Mouse (Mus musculus): ENCODE measurements around the gene Bbs10. TPM values are rescaled to one million over a fixed set of nuclear protein-coding genes. Genes with fewer than 3 reads are reported as not detected.
A peak's percentile ranks its signal among the peaks of the same experiment; 100 is the strongest.

Gene Bbs10
- 6.5 and 6.7 TPM in 2 replicates for polyA plus RNA-seq (2016; fragmentation: Nextera tagmentation; extraction: Ambion mirVana)

- ATAC-seq (ENCODE audit: low FRiP score): peak; percentile 99
Measured at GRCm38 (mm10) chr10:111298140-111299098, at the start of gene Bbs10. Gene Bbs10 (plus strand): TSS chr10:111298679.

GRCm38 (mm10) chr10:111250192-111250591, 48.3 kb upstream of the Bbs10 start:
- Histone ChIP-seq H3K4me1 (0 out of 2 replicates have a peak, but pooled peaks cover 2% of the 10 kb centered on the region), H3K27ac (no peak overlapping the region), H3K27me3 (no peaks in the 10 kb centered on the region), H3K4me3 (no peak overlapping the region), H3K9ac (no peak overlapping the region), H3K9me3 (replicated peaks) (no peaks in the 10 kb centered on the region), H3K4me2 (replicated peaks) (no peak overlapping the region), H3K36me3 (no peaks in the 10 kb centered on the region)
- ATAC-seq (ENCODE audit: low FRiP score): no peak
- WGBS: 84% methylated on average over 4 of the region's 4 CpGs

More at GRCm38 (mm10) chr10:111298140-111299098, at the start of gene Bbs10:
- Histone ChIP-seq H3K9ac (peak within 1 kb of the TSS; percentile 75), H3K27me3 (no peaks in the 10 kb centered on the region), H3K4me1 (peaks cover 5% of the 10 kb centered on the region; the same call in 1 of the 2 replicates), H3K27ac (peak within 1 kb of the TSS; percentile 91), H3K4me3 (peak within 1 kb of the TSS; percentile 62), H3K4me2 (replicated peaks) (peak within 1 kb of the TSS; percentile 54), H3K9me3 (replicated peaks) (no peaks in the 10 kb centered on the region), H3K36me3 (peaks cover 4% of the 10 kb centered on the region; the same call in 1 of the 2 replicates)
- whole genome bisulfite sequencing: under 1% methylated on average over 54 of the region's 54 CpGs

DNA sequence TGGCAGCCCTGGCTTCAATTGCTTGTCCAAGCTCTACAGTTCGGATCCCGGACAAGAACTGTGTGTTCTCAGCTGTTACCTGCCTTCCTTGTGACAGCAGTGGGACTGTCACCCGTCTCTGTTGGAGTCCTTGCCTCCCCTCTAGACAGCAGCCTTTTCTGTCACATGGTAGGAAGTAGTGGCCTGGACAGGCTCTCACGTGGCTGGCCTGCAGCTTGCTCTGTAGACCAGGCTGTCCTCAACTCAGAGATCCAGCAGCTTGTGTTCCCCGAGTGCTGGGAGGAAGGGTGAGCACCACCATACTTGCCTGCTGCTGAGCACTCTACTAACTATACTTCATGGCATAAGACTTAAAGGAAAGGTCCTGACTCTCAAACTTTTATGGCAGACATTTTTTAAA, 46.8 kb upstream of the Bbs10 start:
- no peak overlapping the region for H3K4me2 ChIP-seq (replicated peaks)
- H3K27ac ChIP-seq: no peak overlapping the region
- H3K9me3 ChIP-seq (replicated peaks): no peaks in the 10 kb centered on the region
- no peak for ATAC-seq (ENCODE audit: low FRiP score)
- WGBS: 72% methylated on average over 5 of the region's 5 CpGs
- H3K4me3 ChIP-seq: no peak overlapping the region
- no peaks in the 10 kb centered on the region for H3K36me3 ChIP-seq
- no peak overlapping the region for H3K9ac ChIP-seq
- H3K4me1 ChIP-seq: 0 out of 2 replicates have a peak, but pooled peaks cover 2% of the 10 kb centered on the region
- H3K27me3 ChIP-seq: no peaks in the 10 kb centered on the region

GRCm38 (mm10) chr10:111255228-111255627, 43.3 kb upstream of the Bbs10 start:
- WGBS: 92% methylated on average over 6 of the region's 6 CpGs
- H3K4me1 ChIP-seq: no peaks in the 10 kb centered on the region
- no peak for ATAC-seq (ENCODE audit: low FRiP score)

DNA sequence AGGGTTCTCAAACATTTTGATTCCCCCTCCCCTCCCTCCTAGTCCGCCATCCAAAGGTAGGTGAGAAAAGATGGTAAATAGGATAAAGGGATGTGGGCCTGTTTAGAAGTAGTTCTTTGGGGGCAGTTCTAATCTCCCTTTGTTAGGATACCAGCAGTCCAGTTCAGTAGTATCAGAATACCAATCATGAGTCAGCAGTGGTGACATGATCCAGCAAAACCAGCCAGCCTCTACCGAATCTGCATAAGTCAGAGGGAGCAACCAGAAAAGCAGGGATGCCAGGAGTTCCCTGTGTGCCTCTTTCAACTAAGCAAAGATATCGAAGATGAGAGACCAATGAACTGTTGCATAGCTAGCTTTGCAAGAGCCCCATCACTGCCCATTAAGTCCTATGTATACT, 42.3 kb upstream of the Bbs10 start:
- Histone ChIP-seq H3K27ac (no peak overlapping the region), H3K4me3 (no peak overlapping the region), H3K9ac (no peak overlapping the region), H3K36me3 (no peaks in the 10 kb centered on the region), H3K9me3 (replicated peaks) (no peaks in the 10 kb centered on the region), H3K27me3 (no peaks in the 10 kb centered on the region), H3K4me2 (replicated peaks) (no peak overlapping the region), H3K4me1 (no peaks in the 10 kb centered on the region)
- WGBS: 90% methylated on average over 3 of the region's 3 CpGs
- no peak for ATAC-seq (ENCODE audit: low FRiP score)

More at GRCm38 (mm10) chr10:111255228-111255627, 43.3 kb upstream of the Bbs10 start:
- Histone ChIP-seq H3K27ac (no peak overlapping the region), H3K27me3 (no peaks in the 10 kb centered on the region), H3K9me3 (replicated peaks) (no peaks in the 10 kb centered on the region), H3K9ac (no peak overlapping the region), H3K36me3 (no peaks in the 10 kb centered on the region), H3K4me3 (no peak overlapping the region), H3K4me2 (replicated peaks) (no peak overlapping the region)

DNA sequence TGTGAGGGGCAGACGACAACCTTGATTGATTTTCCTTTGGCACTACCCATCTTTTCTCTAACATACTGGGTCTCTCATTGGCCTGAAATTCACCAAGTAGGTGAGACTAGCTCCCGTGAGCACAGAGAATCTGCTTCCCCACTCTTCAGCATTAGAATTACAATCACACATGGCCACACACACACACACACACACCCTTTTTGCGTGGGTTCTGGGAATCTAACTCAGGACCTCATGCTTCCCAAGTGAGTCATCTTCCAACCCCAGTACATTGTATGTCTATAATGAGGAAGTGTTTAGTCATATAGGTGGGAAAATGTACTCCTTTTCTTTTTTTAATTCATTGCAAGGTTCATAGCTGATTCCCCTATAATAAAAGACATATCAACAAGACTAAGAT, 41.1 kb upstream of the Bbs10 start:
- Histone ChIP-seq H3K27me3 (no peaks in the 10 kb centered on the region), H3K4me3 (no peak overlapping the region), H3K27ac (no peak overlapping the region), H3K9ac (no peak overlapping the region), H3K36me3 (no peaks in the 10 kb centered on the region), H3K9me3 (replicated peaks) (no peaks in the 10 kb centered on the region), H3K4me1 (no peaks in the 10 kb centered on the region), H3K4me2 (replicated peaks) (no peak overlapping the region)
- no peak for ATAC-seq (ENCODE audit: low FRiP score)
- WGBS: 91% methylated on average over 3 of the region's 3 CpGs

GRCm38 (mm10) chr10:111258256-111258655, 40.2 kb upstream of the Bbs10 start:
- no peaks in the 10 kb centered on the region for H3K4me1 ChIP-seq
- WGBS: 91% methylated on average over 3 of the region's 3 CpGs
- ATAC-seq (ENCODE audit: low FRiP score): no peak
- no peaks in the 10 kb centered on the region for H3K27me3 ChIP-seq
- no peak overlapping the region for H3K27ac ChIP-seq
- no peaks in the 10 kb centered on the region for H3K36me3 ChIP-seq
- H3K9me3 ChIP-seq (replicated peaks): no peaks in the 10 kb centered on the region
- no peak overlapping the region for H3K9ac ChIP-seq
- H3K4me3 ChIP-seq: no peak overlapping the region
- H3K4me2 ChIP-seq (replicated peaks): no peak overlapping the region

DNA sequence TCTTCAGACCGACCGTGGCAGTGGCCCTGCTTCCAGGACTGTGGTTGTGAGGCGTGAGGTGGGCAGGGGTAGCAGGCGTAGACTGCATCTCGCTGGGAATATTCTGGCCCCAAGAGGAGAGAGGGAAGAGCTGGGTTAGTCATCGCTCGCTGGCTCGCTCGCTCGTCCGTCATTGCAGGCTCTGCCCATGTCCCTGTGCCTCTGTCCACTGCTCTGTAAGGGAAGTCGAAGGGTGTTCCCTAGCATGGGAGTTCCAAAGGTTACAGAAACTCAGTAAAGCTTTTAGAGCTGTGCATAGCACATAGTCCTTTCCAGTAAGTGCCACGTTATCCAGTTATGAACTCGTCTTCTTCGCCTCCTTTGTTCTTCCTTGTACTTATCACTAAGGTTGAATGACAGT, 26.8 kb upstream of the Bbs10 start:
- H3K4me1 ChIP-seq: peaks cover 8% of the 10 kb centered on the region; the same call in 1 of the 2 replicates
- no peaks in the 10 kb centered on the region for H3K27me3 ChIP-seq
- H3K4me2 ChIP-seq (replicated peaks): no peak overlapping the region
- 87% methylated on average over 15 of the region's 15 CpGs for WGBS
- no peak for ATAC-seq (ENCODE audit: low FRiP score)
- H3K9ac ChIP-seq: no peak overlapping the region
- no peak overlapping the region for H3K27ac ChIP-seq
- H3K9me3 ChIP-seq (replicated peaks): no peaks in the 10 kb centered on the region
- H3K4me3 ChIP-seq: no peak overlapping the region
- peaks cover 39% of the 10 kb centered on the region for H3K36me3 ChIP-seq

DNA sequence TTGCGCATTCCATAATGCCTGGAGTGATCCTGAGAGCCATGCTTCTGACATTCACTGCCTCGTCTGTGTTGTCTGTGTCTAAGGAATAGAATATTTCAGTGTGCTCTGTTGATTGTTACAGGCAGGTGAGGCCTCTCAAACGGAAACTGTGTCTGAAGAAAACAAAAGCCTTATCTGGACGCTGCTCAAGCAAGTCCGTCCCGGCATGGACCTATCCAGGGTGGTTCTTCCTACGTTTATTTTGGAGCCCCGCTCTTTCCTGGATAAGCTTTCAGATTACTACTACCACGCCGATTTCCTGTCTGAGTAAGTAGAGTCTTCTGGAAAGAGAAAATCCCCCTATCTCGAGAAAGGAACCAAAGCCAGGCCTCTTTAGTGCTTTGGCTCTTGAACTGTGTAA, 25.6 kb upstream of the Bbs10 start:
- H3K36me3 ChIP-seq: peaks cover 38% of the 10 kb centered on the region
- peaks cover 8% of the 10 kb centered on the region; the same call in 1 of the 2 replicates for H3K4me1 ChIP-seq
- H3K4me2 ChIP-seq (replicated peaks): no peak overlapping the region
- ATAC-seq (ENCODE audit: low FRiP score): no peak
- H3K27ac ChIP-seq: no peak overlapping the region
- no peaks in the 10 kb centered on the region for H3K9me3 ChIP-seq (replicated peaks)
- H3K27me3 ChIP-seq: no peaks in the 10 kb centered on the region
- 75% methylated on average over 11 of the region's 11 CpGs for WGBS
- H3K4me3 ChIP-seq: no peak overlapping the region
- H3K9ac ChIP-seq: no peak overlapping the region

- no peaks in the 10 kb centered on the region for H3K9me3 ChIP-seq (replicated peaks)
- H3K36me3 ChIP-seq: peaks cover 38% of the 10 kb centered on the region
- H3K9ac ChIP-seq: no peak overlapping the region
- no peak overlapping the region for H3K4me2 ChIP-seq (replicated peaks)
- H3K27me3 ChIP-seq: no peaks in the 10 kb centered on the region
- peak; percentile 79 for ATAC-seq (ENCODE audit: low FRiP score)
- peaks cover 8% of the 10 kb centered on the region; the same call in 1 of the 2 replicates for H3K4me1 ChIP-seq
- 31% methylated on average over 5 of the region's 5 CpGs for WGBS
- H3K4me3 ChIP-seq: no peak overlapping the region
- peak overlapping the region; percentile 18; the same call in 1 of the 2 replicates for H3K27ac ChIP-seq
Measured at GRCm38 (mm10) chr10:111273463-111274088, 24.9 kb upstream of the Bbs10 start.

DNA sequence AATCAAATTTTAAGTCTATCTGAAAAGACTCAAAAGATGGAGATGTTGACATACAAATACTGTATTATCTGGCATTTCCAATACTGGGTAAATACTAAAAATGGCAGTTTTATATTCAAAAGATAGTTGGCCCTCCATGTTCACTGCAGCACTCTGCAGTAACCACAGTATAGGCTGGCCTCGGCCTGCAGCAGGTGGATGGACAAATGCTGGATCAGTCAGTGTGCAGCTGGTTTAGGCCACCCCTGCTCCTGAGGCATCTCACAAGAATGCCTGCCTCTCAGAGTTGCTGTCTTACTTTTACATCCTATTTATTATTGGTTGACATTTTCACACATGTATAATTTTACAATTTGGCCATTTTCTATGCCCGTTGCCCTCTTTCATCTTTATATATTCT, 22.7 kb upstream of the Bbs10 start:
- Histone ChIP-seq H3K9me3 (replicated peaks) (no peaks in the 10 kb centered on the region), H3K36me3 (peaks cover 36% of the 10 kb centered on the region), H3K9ac (no peak overlapping the region), H3K27me3 (no peaks in the 10 kb centered on the region), H3K4me2 (replicated peaks) (no peak overlapping the region), H3K27ac (no peak overlapping the region), H3K4me3 (no peak overlapping the region), H3K4me1 (peaks cover 8% of the 10 kb centered on the region; the same call in 1 of the 2 replicates)
- WGBS: 85% methylated on average over 2 of the region's 2 CpGs
- ATAC-seq (ENCODE audit: low FRiP score): no peak

GRCm38 (mm10) chr10:111297631-111298030, 848 bp upstream of the Bbs10 start:
- peak overlapping the region; percentile 62; the same call in 1 of the 2 replicates for H3K4me3 ChIP-seq
- H3K9me3 ChIP-seq (replicated peaks): no peaks in the 10 kb centered on the region
- peaks cover 5% of the 10 kb centered on the region; the same call in 1 of the 2 replicates for H3K4me1 ChIP-seq
- H3K27ac ChIP-seq: no peak overlapping the region
- no peak for ATAC-seq (ENCODE audit: low FRiP score)
- H3K27me3 ChIP-seq: no peaks in the 10 kb centered on the region
- 55% methylated on average over 6 of the region's 6 CpGs for WGBS
- H3K36me3 ChIP-seq: peaks cover 7% of the 10 kb centered on the region
- H3K4me2 ChIP-seq (replicated peaks): peak overlapping the region; percentile 54
- H3K9ac ChIP-seq: peak overlapping the region; percentile 75; the same call in 1 of the 2 replicates

Data from hindbrain, embryonic 12.5 days (tissue).